Mouse (Mus musculus) olfactory bulb, adult 2 months (tissue): ENCODE results near the gene Cib1. TPM values are rescaled to one million over a fixed set of nuclear protein-coding genes. Genes with fewer than 3 reads are reported as not detected.

Source experiments
- H3K27ac ChIP-seq: fragments of 200-500 bp; 2 replicates; pipeline ENCODE4 v1.5.1; 2012; ENCODE audit warnings: low read depth, low read length; ENCODE audit not compliant: insufficient read depth
- H3K4me1 ChIP-seq: fragments of 200-500 bp; 2 replicates; pipeline ENCODE4 v1.6.1; 2012; ENCODE audit warnings: low read length; ENCODE audit not compliant: control insufficient read depth, insufficient read depth
- H3K4me3 ChIP-seq: fragments of 200-500 bp; 2 replicates; pipeline ENCODE4 v1.5.1; 2012; ENCODE audit warnings: mild to moderate bottlenecking, low read depth, low read length, moderate library complexity; ENCODE audit not compliant: insufficient read depth
- CTCF ChIP-seq: fragments of 200-500 bp; IDR thresholded peaks from 2 replicates; pipeline ENCODE4 v1.5.1; 2012; ENCODE audit warnings: low read depth, mild to moderate bottlenecking, low read length, moderate library complexity; ENCODE audit not compliant: insufficient read depth
- POLR2A ChIP-seq: fragments of 200-500 bp; IDR thresholded peaks from 2 replicates; pipeline ENCODE4 v1.6.1; 2012; ENCODE audit warnings: mild to moderate bottlenecking, low read depth, low read length, moderate library complexity; ENCODE audit not compliant: insufficient read depth
- WGBS: fragments of 180-500 bp; shearing (Covaris S2); methylation state at CpG from one replicate; pipeline ENCODE4 v1.1.7; 2018; 5-methylcytosine and 5-hydroxymethylcytosine counted together
- polyA plus RNA-seq: library from polyadenylated mRNA; stranded (reverse); fragments of >200 nt; gene quantifications from 2 replicates; pipeline ENCODE4 v1.2.4, GENCODE M21; 2012; ENCODE audit warnings: low replicate concordance; ENCODE audit not compliant: missing spikeins, insufficient read depth, insufficient read length

Cib1 gene
- polyA plus RNA-seq, 1 experiment, result not detected

- TF ChIP-seq POLR2A (no peak), CTCF (no peak)
- Histone ChIP-seq H3K4me1 (peaks cover 42% of the 10 kb centered on the region), H3K27ac (peak overlapping the region; percentile 78), H3K4me3 (0 out of 2 replicates have a peak overlapping the region, but pooled peaks have one; percentile 14)
- 20% methylated on average over 16 of the region's 16 CpGs for WGBS
Measured at GRCm38 (mm10) chr7:80192226-80193061, 40.2 kb downstream of the Cib1 start.

GRCm38 (mm10) chr7:80191455-80191854 lies 41.2 kb downstream of the Cib1 start:
- peaks cover 42% of the 10 kb centered on the region for H3K4me1 ChIP-seq
- no peak overlapping the region for H3K4me3 ChIP-seq
- peak overlapping the region; percentile 54; the same call in 1 of the 2 replicates for H3K27ac ChIP-seq
- TF ChIP-seq CTCF, result no peak
- TF ChIP-seq POLR2A, result no peak
- 50% methylated on average over 5 of the region's 5 CpGs for WGBS

- TF ChIP-seq POLR2A (no peak), CTCF (no peak)
- Histone ChIP-seq H3K27ac (peak overlapping the region; percentile 46), H3K4me3 (no peak overlapping the region), H3K4me1 (peaks cover 48% of the 10 kb centered on the region)
- 40% methylated on average over 11 of the region's 11 CpGs for WGBS
Measured at GRCm38 (mm10) chr7:80189147-80189933, 43.3 kb downstream of the Cib1 start.

- WGBS, result 35% methylated on average over 2 of the region's 2 CpGs
- Histone ChIP-seq H3K4me1 (peaks cover 41% of the 10 kb centered on the region), H3K27ac (peak overlapping the region; percentile 46), H3K4me3 (no peak overlapping the region)
- no peak for TF ChIP-seq POLR2A
- no peak for TF ChIP-seq CTCF
Measured at GRCm38 (mm10) chr7:80188579-80189125, 44.0 kb downstream of the Cib1 start.

- peaks cover 39% of the 10 kb centered on the region for H3K4me1 ChIP-seq
- peak overlapping the region; percentile 66 for H3K4me3 ChIP-seq
Measured at GRCm38 (mm10) chr7:80187501-80187900, 45.1 kb downstream of the Cib1 start.

GRCm38 (mm10) chr7:80186531-80187296 lies 45.9 kb downstream of the Cib1 start, which contains the start of gene Sema4b:
TSS of gene Sema4b (plus strand) at chr7:80186841.
- peaks cover 33% of the 10 kb centered on the region for H3K4me1 ChIP-seq
- TF ChIP-seq POLR2A, result peak; percentile 55; the same call in 1 of the 2 replicates
- TF ChIP-seq CTCF, result no peak
- peak within 1 kb of the TSS; percentile 91 for H3K27ac ChIP-seq
- WGBS, result under 1% methylated on average over 51 of the region's 51 CpGs
- peak within 1 kb of the TSS; percentile 66 for H3K4me3 ChIP-seq

More at GRCm38 (mm10) chr7:80187501-80187900, 45.1 kb downstream of the Cib1 start:
- H3K27ac ChIP-seq, result peak overlapping the region; percentile 91
- WGBS, result 16% methylated on average over 12 of the region's 12 CpGs
- TF ChIP-seq CTCF (no peak), POLR2A (no peak)

GRCm38 (mm10) chr7:80186021-80186420 lies 46.6 kb downstream of the Cib1 start:
- 12% methylated on average over 8 of the region's 8 CpGs for WGBS
- peak overlapping the region; percentile 91 for H3K27ac ChIP-seq

GRCm38 (mm10) chr7:80184968-80185367 lies 47.6 kb downstream of the Cib1 start:
- no peak for TF ChIP-seq CTCF
- TF ChIP-seq POLR2A, result no peak
- 44% methylated on average over 6 of the region's 6 CpGs for WGBS
- no peak overlapping the region for H3K4me3 ChIP-seq
- H3K4me1 ChIP-seq, result peaks cover 19% of the 10 kb centered on the region
- H3K27ac ChIP-seq, result 0 out of 2 replicates have a peak overlapping the region, but pooled peaks have one; percentile 32

More at GRCm38 (mm10) chr7:80186021-80186420, 46.6 kb downstream of the Cib1 start:
- TF ChIP-seq POLR2A (no peak), CTCF (no peak)
- Histone ChIP-seq H3K4me1 (peaks cover 26% of the 10 kb centered on the region), H3K4me3 (peak overlapping the region; percentile 66; the same call in 1 of the 2 replicates)
